Mouse (Mus musculus) spleen, adult 2 months (tissue): ENCODE data around the gene Hs1bp3. TPM values are rescaled to one million over a fixed set of nuclear protein-coding genes. Genes with fewer than 3 reads are reported as not detected.

Experiments
- DNase-seq, 2 experiments: peaks; one replicate each; pipeline versions ENCODE4 v3.0.0 to v3.0.0-alpha.2; 2012 to 2021; ENCODE audit warnings: low spot score in 2 of 2, low read depth in 1 of 2
- H3K27ac ChIP-seq: fragments of 200-500 bp; 2 replicates; pipeline ENCODE4 v1.5.1; 2012; ENCODE audit warnings: low read length, inconsistent platforms; ENCODE audit not compliant: insufficient read depth
- H3K27me3 ChIP-seq: fragments of 200-500 bp; 2 replicates; pipeline ENCODE4 v1.6.1; 2012; ENCODE audit warnings: mild to moderate bottlenecking, moderate library complexity, low read length, inconsistent platforms; ENCODE audit not compliant: control insufficient read depth, insufficient read depth
- H3K36me3 ChIP-seq: fragments of 200-500 bp; 2 replicates; pipeline ENCODE4 v1.6.1; 2012; ENCODE audit warnings: mild to moderate bottlenecking, low read length, inconsistent platforms; ENCODE audit not compliant: control insufficient read depth, insufficient read depth
- H3K4me1 ChIP-seq: fragments of 200-500 bp; 2 replicates; pipeline ENCODE4 v1.6.1; 2011; ENCODE audit warnings: inconsistent platforms; ENCODE audit not compliant: control insufficient read depth, insufficient read depth, insufficient read length
- H3K4me3 ChIP-seq: fragments of 200-500 bp; 2 replicates; pipeline ENCODE4 v1.5.1; 2011; ENCODE audit warnings: mild to moderate bottlenecking, inconsistent platforms; ENCODE audit not compliant: insufficient read depth, insufficient read length; ENCODE audit errors: extremely low read depth
- CTCF ChIP-seq: fragments of 200-500 bp; IDR thresholded peaks from 2 replicates; pipeline ENCODE4 v1.5.1; 2011; ENCODE audit warnings: mild to moderate bottlenecking, inconsistent platforms; ENCODE audit not compliant: insufficient read depth, insufficient read length, insufficient replicate concordance; ENCODE audit errors: extremely low read depth
- POLR2A ChIP-seq: fragments of 200-500 bp; IDR thresholded peaks from 2 replicates; pipeline ENCODE4 v1.6.1; 2011; ENCODE audit warnings: low read depth, low read length, inconsistent platforms
- WGBS: fragments of 180-500 bp; shearing (Covaris S2); methylation state at CpG from one replicate; pipeline ENCODE4 v1.1.7; 2018; 5-methylcytosine and 5-hydroxymethylcytosine counted together
- polyA plus RNA-seq: library from polyadenylated mRNA; depleted of rRNA; stranded (reverse); fragments of >200 nt; gene quantifications from 2 replicates; pipeline ENCODE4 v1.2.3, GENCODE M21; 2012

Hs1bp3 gene
- polyA plus RNA-seq, 1 experiment, result 11.1 TPM

DNA sequence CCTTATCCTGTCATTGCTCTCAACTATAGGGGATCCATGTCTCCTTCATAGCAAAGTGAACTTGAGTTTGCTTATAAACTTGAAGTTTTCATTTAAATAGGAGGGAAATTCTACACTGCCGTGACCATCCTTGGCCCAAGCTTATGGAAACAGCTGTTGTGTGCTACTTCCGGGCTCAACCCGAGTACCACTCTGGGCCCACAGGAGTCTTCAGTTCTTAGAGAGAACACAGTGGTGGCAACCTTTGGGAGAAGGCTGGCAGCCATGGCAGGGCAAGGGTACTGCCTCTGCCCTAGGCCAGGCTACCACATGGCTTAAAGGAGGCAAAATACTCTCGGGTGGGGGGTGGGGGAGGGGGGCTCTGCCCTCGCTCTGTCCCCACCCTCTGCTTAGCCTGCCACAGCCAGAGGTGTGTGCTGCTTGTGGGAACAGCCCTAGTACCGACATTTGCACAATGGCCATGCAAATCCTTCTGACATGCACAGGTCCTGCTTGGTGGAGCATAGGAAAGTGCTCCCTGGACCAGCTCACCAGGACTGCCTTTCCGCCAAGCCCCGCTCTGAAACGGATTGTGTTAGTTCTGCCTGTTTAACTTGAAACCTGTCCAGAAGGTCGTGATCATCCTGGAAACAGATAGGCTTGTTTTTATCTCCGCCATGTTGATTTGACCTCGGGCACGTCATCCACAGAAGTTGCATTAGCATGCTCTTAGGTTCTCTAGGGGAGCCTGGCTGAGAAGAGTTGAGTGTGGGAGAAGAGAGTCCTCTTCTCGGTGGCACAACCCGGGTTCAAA, 31.8 kb upstream of the Hs1bp3 start:
- 92% methylated on average over 15 of the region's 15 CpGs for WGBS
- no peaks in the 10 kb centered on the region for H3K4me1 ChIP-seq
- DNase-seq, result no peak
- no peak overlapping the region for H3K27ac ChIP-seq
- peaks cover 7% of the 10 kb centered on the region; the same call in 1 of the 2 replicates for H3K36me3 ChIP-seq
- H3K4me3 ChIP-seq, result no peak overlapping the region
- TF ChIP-seq CTCF (no peak), POLR2A (no peak)
- H3K27me3 ChIP-seq, result no peaks in the 10 kb centered on the region

DNA sequence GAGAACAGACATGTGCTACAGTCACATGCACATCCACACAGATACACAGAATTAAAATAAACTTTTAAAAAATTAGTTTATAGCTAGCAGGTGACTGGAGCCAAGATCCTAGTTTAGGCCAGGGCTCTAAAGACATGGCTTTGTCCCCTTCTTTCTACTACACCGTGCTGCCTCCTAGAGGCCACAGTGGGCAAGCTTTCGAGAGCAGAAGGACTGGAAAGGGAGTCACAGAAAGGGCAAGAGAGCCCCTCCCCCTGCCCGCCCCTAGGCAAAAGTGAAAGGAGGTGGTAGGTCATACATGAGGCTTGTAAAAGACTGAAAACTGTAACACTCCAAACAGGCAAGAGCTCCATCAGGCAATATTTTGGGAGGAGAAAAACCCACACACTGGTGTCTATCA, 25.3 kb upstream of the Hs1bp3 start:
- no peak for TF ChIP-seq POLR2A
- TF ChIP-seq CTCF, result no peak
- H3K27me3 ChIP-seq, result no peaks in the 10 kb centered on the region
- H3K36me3 ChIP-seq, result peaks cover 3% of the 10 kb centered on the region; the same call in 1 of the 2 replicates
- H3K4me3 ChIP-seq, result no peak overlapping the region
- WGBS, result 67% methylated on average over 3 of the region's 3 CpGs
- DNase-seq, result no peak
- no peak overlapping the region for H3K27ac ChIP-seq
- no peaks in the 10 kb centered on the region for H3K4me1 ChIP-seq

DNA sequence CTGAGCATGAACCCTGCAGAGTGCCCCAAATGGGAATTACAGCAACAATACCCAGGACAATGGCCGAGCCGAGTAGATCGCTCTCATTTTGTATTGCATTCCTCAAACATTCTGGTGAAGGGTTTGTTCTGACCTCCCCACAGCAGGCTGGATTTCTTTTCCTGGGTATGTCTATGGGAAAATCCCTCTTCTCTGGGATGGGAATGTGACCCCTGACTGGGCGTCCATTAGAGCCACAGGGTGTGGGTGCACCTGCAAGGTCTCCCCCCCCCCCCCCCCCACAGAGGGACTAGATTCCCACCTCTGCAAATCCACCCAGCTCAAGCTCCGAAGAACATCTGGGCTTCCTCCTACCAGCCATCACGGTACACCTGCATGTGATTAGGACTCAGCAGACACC, 24.1 kb upstream of the Hs1bp3 start:
- Histone ChIP-seq H3K36me3 (peaks cover 2% of the 10 kb centered on the region; the same call in 1 of the 2 replicates), H3K4me1 (no peaks in the 10 kb centered on the region), H3K27ac (no peak overlapping the region), H3K4me3 (no peak overlapping the region), H3K27me3 (no peaks in the 10 kb centered on the region)
- TF ChIP-seq POLR2A, result no peak
- no peak for TF ChIP-seq CTCF
- WGBS, result 89% methylated on average over 6 of the region's 6 CpGs
- no peak for DNase-seq

DNA sequence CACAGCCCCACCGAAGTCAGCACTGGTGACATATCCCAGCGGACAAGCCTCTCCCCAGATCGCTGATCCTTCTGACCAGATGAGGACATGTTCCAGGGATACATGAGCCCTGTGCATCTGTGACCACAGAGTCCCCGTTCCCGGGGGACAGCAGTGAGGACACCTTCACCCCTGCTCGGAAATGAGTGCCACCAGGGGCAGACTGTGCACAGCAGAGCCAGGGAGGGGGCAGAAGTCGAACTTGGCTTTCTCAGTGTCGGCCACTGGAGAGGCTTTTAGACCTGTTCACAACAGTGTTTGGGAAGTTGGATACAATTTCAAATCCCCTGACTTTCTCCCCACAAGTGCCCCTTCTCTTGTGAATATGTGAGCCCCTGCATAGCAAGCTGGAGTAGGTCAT, 23.7 kb upstream of the Hs1bp3 start:
- Histone ChIP-seq H3K27me3 (no peaks in the 10 kb centered on the region), H3K36me3 (peaks cover 2% of the 10 kb centered on the region; the same call in 1 of the 2 replicates), H3K4me3 (no peak overlapping the region), H3K27ac (no peak overlapping the region), H3K4me1 (no peaks in the 10 kb centered on the region)
- TF ChIP-seq POLR2A, result no peak
- no peak for TF ChIP-seq CTCF
- 95% methylated on average over 8 of the region's 8 CpGs for WGBS
- no peak for DNase-seq

DNA sequence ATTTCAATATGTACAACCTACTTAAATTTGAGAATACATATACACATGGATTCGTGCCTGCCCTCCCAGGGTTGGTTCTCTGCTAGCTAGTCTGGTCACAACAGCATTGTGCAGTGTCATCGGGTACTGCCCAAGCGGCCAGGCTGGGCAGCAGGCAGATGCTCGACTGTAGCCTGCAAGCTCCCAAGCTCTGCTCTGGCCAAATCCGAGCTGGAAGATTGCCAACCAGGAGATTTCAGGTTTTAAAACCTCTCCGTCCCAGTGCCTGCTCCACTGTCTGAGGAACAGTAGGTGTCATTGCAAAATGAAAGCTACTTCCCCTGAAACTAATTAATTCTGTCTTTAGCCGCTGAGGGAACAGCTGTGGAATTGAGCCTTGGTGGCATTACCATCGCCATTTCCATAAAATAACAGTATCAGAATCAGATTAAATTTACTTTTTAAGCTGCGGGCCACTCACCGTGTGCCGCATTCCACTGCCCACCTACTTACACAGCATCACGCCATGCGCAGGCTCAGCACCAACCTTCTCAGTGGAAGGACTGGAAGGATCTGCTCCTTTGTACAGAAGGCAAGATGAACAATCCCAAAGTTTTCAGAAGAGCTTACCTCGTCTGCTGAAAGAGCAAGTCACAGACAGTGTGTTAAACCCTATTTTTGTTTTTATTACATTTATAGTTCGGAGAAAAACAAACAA, 21.9 kb upstream of the Hs1bp3 start:
- no peak overlapping the region for H3K4me3 ChIP-seq
- no peaks in the 10 kb centered on the region for H3K4me1 ChIP-seq
- 84% methylated on average over 15 of the region's 15 CpGs for WGBS
- DNase-seq, result no peak
- no peak for TF ChIP-seq CTCF
- TF ChIP-seq POLR2A, result no peak
- H3K27ac ChIP-seq, result no peak overlapping the region
- H3K36me3 ChIP-seq, result no peaks in the 10 kb centered on the region
- H3K27me3 ChIP-seq, result no peaks in the 10 kb centered on the region

DNA sequence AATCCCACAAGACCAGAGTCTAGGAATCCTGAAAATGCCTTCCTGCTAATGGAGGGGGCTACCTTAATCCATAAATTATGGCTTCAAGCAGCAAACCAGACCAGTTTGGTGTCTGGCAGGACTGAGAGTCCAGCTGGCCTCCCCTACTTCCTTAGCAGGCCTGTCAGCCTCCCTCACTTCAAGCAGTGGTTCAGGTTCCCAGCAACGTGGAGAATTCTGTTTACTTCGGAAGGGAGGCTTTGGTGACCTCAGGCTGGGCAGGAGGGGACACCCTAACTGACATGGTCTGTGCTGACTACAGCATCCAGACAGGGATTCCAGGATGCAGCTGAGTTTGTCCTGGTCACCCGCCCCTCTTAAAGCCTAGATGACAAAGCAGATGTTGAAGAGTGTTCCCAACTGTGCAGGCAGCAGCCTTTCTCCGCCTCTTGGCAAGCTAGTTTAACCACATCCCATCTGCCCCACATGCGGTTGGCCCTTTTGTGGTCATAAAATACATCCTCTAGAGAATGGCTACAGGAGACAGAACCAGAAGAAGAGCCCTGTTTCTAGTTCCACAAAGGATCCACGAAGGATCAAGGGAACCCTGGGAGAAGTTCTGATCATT, 17.8 kb upstream of the Hs1bp3 start:
- DNase-seq, result no peak
- H3K4me3 ChIP-seq, result no peak overlapping the region
- H3K27ac ChIP-seq, result no peak overlapping the region
- WGBS, result 3% methylated on average over 6 of the region's 6 CpGs
- peaks cover 16% of the 10 kb centered on the region for H3K27me3 ChIP-seq
- TF ChIP-seq POLR2A (no peak), CTCF (no peak)
- H3K36me3 ChIP-seq, result no peaks in the 10 kb centered on the region
- no peaks in the 10 kb centered on the region; the same call in 1 of the 2 replicates for H3K4me1 ChIP-seq
